Mouse (Mus musculus): ENCODE measurements at regions not wholly inside any gene's neighbourhood (a gene's known extent, or its start where the extent isn't known, plus 50 kb on each side); places are given as distances from the start of the nearest gene placed in this dataset.

- 90% methylated on average over 4 of the region's 4 CpGs for WGBS
- ATAC-seq (ENCODE audit: low FRiP score) = no peak
- H3K4me1 ChIP-seq = peaks cover 8% of the 10 kb centered on the region; the same call in 1 of the 2 replicates
- no peak overlapping the region for H3K9ac ChIP-seq
- no peaks in the 10 kb centered on the region for H3K36me3 ChIP-seq (replicated peaks)
- no peak overlapping the region for H3K4me3 ChIP-seq (replicated peaks)
- H3K27me3 ChIP-seq = no peaks in the 10 kb centered on the region
- H3K9me3 ChIP-seq = no peaks in the 10 kb centered on the region
- H3K27ac ChIP-seq = no peak overlapping the region
- no peak overlapping the region for H3K4me2 ChIP-seq
Observed at GRCm38 (mm10) chr8:15323421-15323820, 277.5 kb upstream of the BB014433 start.

GRCm38 (mm10) chr8:15318082-15318816, 272.4 kb upstream of the BB014433 start:
- WGBS = 86% methylated on average over 16 of the region's 16 CpGs
- Histone ChIP-seq H3K4me2 (no peak overlapping the region), H3K9me3 (no peaks in the 10 kb centered on the region), H3K4me1 (no peaks in the 10 kb centered on the region), H3K27me3 (no peaks in the 10 kb centered on the region), H3K4me3 (replicated peaks) (no peak overlapping the region), H3K27ac (no peak overlapping the region), H3K36me3 (replicated peaks) (no peaks in the 10 kb centered on the region), H3K9ac (no peak overlapping the region)
- no peak for ATAC-seq (ENCODE audit: low FRiP score)

- Histone ChIP-seq H3K9ac (no peak overlapping the region), H3K36me3 (replicated peaks) (no peaks in the 10 kb centered on the region), H3K9me3 (no peaks in the 10 kb centered on the region), H3K4me2 (no peak overlapping the region), H3K27ac (no peak overlapping the region), H3K4me3 (replicated peaks) (no peak overlapping the region), H3K27me3 (no peaks in the 10 kb centered on the region), H3K4me1 (no peaks in the 10 kb centered on the region)
- ATAC-seq (ENCODE audit: low FRiP score) = no peak
- 89% methylated on average over 5 of the region's 5 CpGs for WGBS
Observed at GRCm38 (mm10) chr8:15313481-15313880, 267.6 kb upstream of the BB014433 start.

- Histone ChIP-seq H3K27ac (no peak overlapping the region), H3K9ac (no peak overlapping the region), H3K27me3 (no peaks in the 10 kb centered on the region), H3K4me3 (replicated peaks) (no peak overlapping the region), H3K4me1 (no peaks in the 10 kb centered on the region), H3K9me3 (no peaks in the 10 kb centered on the region), H3K36me3 (replicated peaks) (no peaks in the 10 kb centered on the region), H3K4me2 (no peak overlapping the region)
- no peak for ATAC-seq (ENCODE audit: low FRiP score)
- 83% methylated on average over 4 of the region's 4 CpGs for WGBS
Observed at GRCm38 (mm10) chr8:15311509-15311908, 265.6 kb upstream of the BB014433 start.

GRCm38 (mm10) chr8:15311045-15311444, 265.2 kb upstream of the BB014433 start:
- ATAC-seq (ENCODE audit: low FRiP score) = no peak
- no peaks in the 10 kb centered on the region for H3K36me3 ChIP-seq (replicated peaks)
- H3K4me2 ChIP-seq = no peak overlapping the region
- H3K4me1 ChIP-seq = no peaks in the 10 kb centered on the region
- H3K27ac ChIP-seq = no peak overlapping the region
- 82% methylated on average over 7 of the region's 7 CpGs for WGBS
- H3K9me3 ChIP-seq = no peaks in the 10 kb centered on the region
- no peaks in the 10 kb centered on the region for H3K27me3 ChIP-seq
- no peak overlapping the region for H3K4me3 ChIP-seq (replicated peaks)
- H3K9ac ChIP-seq = no peak overlapping the region

- 87% methylated on average over 2 of the region's 2 CpGs for WGBS
- no peaks in the 10 kb centered on the region for H3K4me1 ChIP-seq
- no peak overlapping the region for H3K9ac ChIP-seq
- no peak overlapping the region for H3K4me3 ChIP-seq (replicated peaks)
- H3K4me2 ChIP-seq = no peak overlapping the region
- no peaks in the 10 kb centered on the region for H3K9me3 ChIP-seq
- H3K27me3 ChIP-seq = no peaks in the 10 kb centered on the region
- H3K27ac ChIP-seq = no peak overlapping the region
- no peaks in the 10 kb centered on the region for H3K36me3 ChIP-seq (replicated peaks)
- no peak for ATAC-seq (ENCODE audit: low FRiP score)
Observed at GRCm38 (mm10) chr8:15304143-15304677, 258.3 kb upstream of the BB014433 start.

GRCm38 (mm10) chr8:15273775-15274174, 227.9 kb upstream of the BB014433 start:
- H3K27me3 ChIP-seq = peaks cover 7% of the 10 kb centered on the region; the same call in 1 of the 2 replicates
- no peak overlapping the region for H3K27ac ChIP-seq
- H3K36me3 ChIP-seq (replicated peaks) = no peaks in the 10 kb centered on the region
- H3K9ac ChIP-seq = no peak overlapping the region
- no peaks in the 10 kb centered on the region for H3K9me3 ChIP-seq
- ATAC-seq (ENCODE audit: low FRiP score) = no peak
- H3K4me2 ChIP-seq = no peak overlapping the region
- 19% methylated on average over 5 of the region's 5 CpGs for WGBS
- no peak overlapping the region for H3K4me3 ChIP-seq (replicated peaks)
- peaks cover 18% of the 10 kb centered on the region for H3K4me1 ChIP-seq

GRCm38 (mm10) chr8:15271793-15272587, 226.1 kb upstream of the BB014433 start:
- Histone ChIP-seq H3K9me3 (no peaks in the 10 kb centered on the region), H3K27ac (0 out of 2 replicates have a peak overlapping the region, but pooled peaks have one; percentile 46), H3K4me2 (peak overlapping the region; percentile 24), H3K9ac (no peak overlapping the region), H3K36me3 (replicated peaks) (no peaks in the 10 kb centered on the region), H3K4me1 (peaks cover 18% of the 10 kb centered on the region), H3K4me3 (replicated peaks) (no peak overlapping the region), H3K27me3 (peaks cover 7% of the 10 kb centered on the region; the same call in 1 of the 2 replicates)
- 8% methylated on average over 17 of the region's 17 CpGs for WGBS
- ATAC-seq (ENCODE audit: low FRiP score) = peak; percentile 91

GRCm38 (mm10) chr8:15270290-15270689, 224.4 kb upstream of the BB014433 start:
- Histone ChIP-seq H3K36me3 (replicated peaks) (no peaks in the 10 kb centered on the region), H3K4me2 (no peak overlapping the region), H3K9me3 (0 out of 2 replicates have a peak, but pooled peaks cover 1% of the 10 kb centered on the region), H3K27ac (no peak overlapping the region), H3K9ac (no peak overlapping the region), H3K27me3 (peaks cover 7% of the 10 kb centered on the region; the same call in 1 of the 2 replicates), H3K4me1 (peaks cover 18% of the 10 kb centered on the region), H3K4me3 (replicated peaks) (no peak overlapping the region)
- 9% methylated on average over 5 of the region's 5 CpGs for WGBS
- no peak for ATAC-seq (ENCODE audit: low FRiP score)

- Histone ChIP-seq H3K4me3 (replicated peaks) (no peak overlapping the region), H3K27me3 (no peaks in the 10 kb centered on the region), H3K9me3 (no peaks in the 10 kb centered on the region), H3K9ac (no peak overlapping the region), H3K4me2 (no peak overlapping the region), H3K36me3 (replicated peaks) (no peaks in the 10 kb centered on the region), H3K4me1 (no peaks in the 10 kb centered on the region), H3K27ac (no peak overlapping the region)
- WGBS = 93% methylated on average over 12 of the region's 12 CpGs
- no peak for ATAC-seq (ENCODE audit: low FRiP score)
Observed at GRCm38 (mm10) chr8:15244770-15245485, 199.1 kb upstream of the BB014433 start.

- WGBS = 84% methylated on average over 3 of the region's 3 CpGs
- H3K36me3 ChIP-seq (replicated peaks) = no peaks in the 10 kb centered on the region
- ATAC-seq (ENCODE audit: low FRiP score) = no peak
Observed at GRCm38 (mm10) chr8:15235410-15235809, 189.5 kb upstream of the BB014433 start.

GRCm38 (mm10) chr8:15233241-15233640, 187.4 kb upstream of the BB014433 start:
- no peak for ATAC-seq (ENCODE audit: low FRiP score)
- WGBS = 72% methylated on average over 8 of the region's 8 CpGs
- H3K27me3 ChIP-seq = no peaks in the 10 kb centered on the region

More at GRCm38 (mm10) chr8:15235410-15235809, 189.5 kb upstream of the BB014433 start:
- Histone ChIP-seq H3K9me3 (no peaks in the 10 kb centered on the region), H3K9ac (no peak overlapping the region), H3K4me1 (no peaks in the 10 kb centered on the region), H3K27me3 (no peaks in the 10 kb centered on the region), H3K4me3 (replicated peaks) (no peak overlapping the region), H3K27ac (no peak overlapping the region), H3K4me2 (no peak overlapping the region)

More at GRCm38 (mm10) chr8:15233241-15233640, 187.4 kb upstream of the BB014433 start:
- no peaks in the 10 kb centered on the region for H3K4me1 ChIP-seq
- no peak overlapping the region for H3K4me3 ChIP-seq (replicated peaks)
- H3K9ac ChIP-seq = no peak overlapping the region
- no peaks in the 10 kb centered on the region for H3K36me3 ChIP-seq (replicated peaks)
- no peak overlapping the region for H3K4me2 ChIP-seq
- no peak overlapping the region for H3K27ac ChIP-seq
- H3K9me3 ChIP-seq = no peaks in the 10 kb centered on the region

Measured in forebrain, embryonic 12.5 days (tissue).